In genomic region chr7:141340476-141340875, GRCm38 (mm10) we compare ENCODE assay signal across 12 mouse cellular contexts. TPM values are rescaled to one million over a fixed set of nuclear protein-coding genes. Genes with fewer than 3 reads are reported as not detected.
DNase-seq lines count a peak whose midpoint lies in the region; ATAC-seq and TF ChIP-seq lines count a peak whose summit lies in the region.
"Had no signal": no experiment of that assay in that cellular context is flagged by ENCODE, and none has a peak within 500 bp of the region (broad histone marks: within the 10 kb centered on the region; RNA-seq: fewer than 3 reads in every experiment).

No protein-coding gene starts in this region.

- no peaks in the 10 kb centered on the region for H3K36me3 ChIP-seq in E14TG2a.4 (ENCODE audit: insufficient read depth, low read length)
- H3K36me3 ChIP-seq in embryonic facial prominence, embryonic 13.5 days, result no peaks in the 10 kb centered on the region
- no peaks in the 10 kb centered on the region for H3K36me3 ChIP-seq in lung, embryonic 15.5 days

- peak; percentile 81 to 92 for DNase-seq in kidney, postnatal 36 days
- DNase-seq in c-Kit-positive CD71-positive TER-119-positive erythroid progenitor cells, embryonic 14.5 days (ENCODE audit: low spot score), result no peak
- no peak for DNase-seq in spleen, postnatal 36 days (ENCODE audit: low spot score in 2 of 2)
- DNase-seq: cerebellum, adult 2 months; gastrocnemius, postnatal 25 days had no signal

- H3K27me3 ChIP-seq in E14TG2a.4 (ENCODE audit: insufficient read depth, low read length), result peaks cover 63% of the 10 kb centered on the region
- H3K27me3 ChIP-seq in embryonic facial prominence, embryonic 13.5 days, result peaks cover 15% of the 10 kb centered on the region
- H3K27me3 ChIP-seq in lung, embryonic 15.5 days, result 0 out of 2 replicates have a peak, but pooled peaks cover 4% of the 10 kb centered on the region

- H3K4me2 ChIP-seq in embryonic facial prominence, embryonic 13.5 days, result no peak overlapping the region
- peak overlapping the region; percentile 61 for H3K4me2 ChIP-seq in lung, embryonic 15.5 days
- H3K4me2 ChIP-seq: forebrain, embryonic 13.5 days had no signal

- H3K4me1 ChIP-seq in E14TG2a.4 (replicated peaks; ENCODE audit: low read depth, low read length), result peaks cover 50% of the 10 kb centered on the region
- H3K4me1 ChIP-seq in embryonic facial prominence, embryonic 13.5 days, result peaks cover 19% of the 10 kb centered on the region
- H3K4me1 ChIP-seq in lung, embryonic 15.5 days, result peaks cover 25% of the 10 kb centered on the region

- peak overlapping the region; percentile 77 for H3K4me3 ChIP-seq in E14TG2a.4 (replicated peaks; ENCODE audit: low read length)
- H3K4me3 ChIP-seq in embryonic facial prominence, embryonic 13.5 days, result no peak overlapping the region
- peak overlapping the region; percentile 36; the same call in 1 of the 2 replicates for H3K4me3 ChIP-seq in lung, embryonic 15.5 days
- H3K4me3 ChIP-seq: forebrain, embryonic 13.5 days had no signal

- no peak overlapping the region for H3K27ac ChIP-seq in embryonic facial prominence, embryonic 13.5 days
- H3K27ac ChIP-seq in lung, embryonic 15.5 days, result peak overlapping the region; percentile 81
- H3K27ac ChIP-seq: forebrain, embryonic 13.5 days had no signal

- no peaks in the 10 kb centered on the region for H3K9me3 ChIP-seq in E14TG2a.4 (ENCODE audit: low read length)
- H3K9me3 ChIP-seq in embryonic facial prominence, embryonic 13.5 days, result no peaks in the 10 kb centered on the region
- H3K9me3 ChIP-seq in lung, embryonic 15.5 days, result no peaks in the 10 kb centered on the region
- H3K9me3 ChIP-seq: forebrain, embryonic 13.5 days had no signal

- no peak for TF ChIP-seq CTCF in E14TG2a.4 (conservative IDR thresholded peaks at IDR 0.05; ENCODE audit: low read length)

- 74% methylated on average over 6 of the region's 6 CpGs for WGBS in embryonic facial prominence, embryonic 13.5 days
- 59% methylated on average over 6 of the region's 6 CpGs for WGBS in lung, embryonic 15.5 days

- no peak for ATAC-seq in embryonic facial prominence, embryonic 13.5 days (ENCODE audit: insufficient number of reproducible peaks, insufficient read depth, low FRiP score, low TSS enrichment, low read depth)
- peak; percentile 41 for ATAC-seq in lung, embryonic 15.5 days (ENCODE audit: borderline replicate concordance, extremely low read depth, low FRiP score, low TSS enrichment)
- ATAC-seq in megakaryocyte-erythroid progenitor cell, adult 5-6 weeks (replicated peaks; ENCODE audit: low FRiP score, low TSS enrichment, poor library complexity, severe bottlenecking), result no peak
- ATAC-seq in CD4-positive, CD25-positive, alpha-beta regulatory T cell, adult 4 months, result no peak
- ATAC-seq: forebrain, embryonic 13.5 days had no signal

- 0 out of 2 replicates have a peak overlapping the region, but pooled peaks have one; percentile 8 for H3K9ac ChIP-seq in embryonic facial prominence, embryonic 13.5 days
- no peak overlapping the region for H3K9ac ChIP-seq in lung, embryonic 15.5 days
- H3K9ac ChIP-seq: forebrain, embryonic 13.5 days had no signal

RNA-seq across cellular contexts. Expression of gene Eps8l2, which starts 1.8 kb away (rescaled TPM):
- 12.1 and 13.1 TPM in 2 replicates for polyA plus RNA-seq in embryonic facial prominence, embryonic 13.5 days (2015; fragmentation: Nextera tagmentation; extraction: Ambion mirVana)
- 29.1 and 29.8 TPM in 2 replicates for polyA plus RNA-seq in lung, embryonic 15.5 days (2015; fragmentation: Nextera tagmentation; extraction: Ambion mirVana)
- 2.0 TPM in 1 of 2 replicates, not detected in the other for total RNA-seq in megakaryocyte-erythroid progenitor cell, adult 5-6 weeks (2014; fragmentation: Nextera tagmentation)
- not detected in 2 replicates for total RNA-seq in megakaryocyte-erythroid progenitor cell, adult 5-6 weeks (2017)
- polyA plus RNA-seq in CD4-positive, CD25-positive, alpha-beta regulatory T cell, adult 4 months (2017; shearing (Covaris generic)), result not detected

RNA-seq across cellular contexts. Expression of gene Tmem80, which starts 12.9 kb away (rescaled TPM):
- 57.7 and 58.0 TPM in 2 replicates for polyA plus RNA-seq in embryonic facial prominence, embryonic 13.5 days (2015; fragmentation: Nextera tagmentation; extraction: Ambion mirVana)
- polyA plus RNA-seq in lung, embryonic 15.5 days (2015; fragmentation: Nextera tagmentation; extraction: Ambion mirVana), result 42.3 and 45.8 TPM in 2 replicates
- total RNA-seq in megakaryocyte-erythroid progenitor cell, adult 5-6 weeks (2014; fragmentation: Nextera tagmentation), result 23.0 and 39.1 TPM in 2 replicates
- 9.7 and 17.4 TPM in 2 replicates for total RNA-seq in megakaryocyte-erythroid progenitor cell, adult 5-6 weeks (2017)
- polyA plus RNA-seq in CD4-positive, CD25-positive, alpha-beta regulatory T cell, adult 4 months (2017; shearing (Covaris generic)), result 10 to 100 TPM; 28.5 to 52.5 TPM

RNA-seq across cellular contexts. Expression of gene Deaf1, which starts 13.0 kb away (rescaled TPM):
- polyA plus RNA-seq in embryonic facial prominence, embryonic 13.5 days (2015; fragmentation: Nextera tagmentation; extraction: Ambion mirVana), result 81.1 and 83.3 TPM in 2 replicates
- polyA plus RNA-seq in lung, embryonic 15.5 days (2015; fragmentation: Nextera tagmentation; extraction: Ambion mirVana), result 56.0 and 56.2 TPM in 2 replicates
- total RNA-seq in megakaryocyte-erythroid progenitor cell, adult 5-6 weeks (2014; fragmentation: Nextera tagmentation), result 54.5 and 74.1 TPM in 2 replicates
- 11.0 and 32.1 TPM in 2 replicates for total RNA-seq in megakaryocyte-erythroid progenitor cell, adult 5-6 weeks (2017)
- 10 to 100 TPM; 24.5 to 29.1 TPM for polyA plus RNA-seq in CD4-positive, CD25-positive, alpha-beta regulatory T cell, adult 4 months (2017; shearing (Covaris generic))

RNA-seq across cellular contexts. Expression of gene Drd4, which starts 48.7 kb away (rescaled TPM):
- polyA plus RNA-seq in embryonic facial prominence, embryonic 13.5 days (2015; fragmentation: Nextera tagmentation; extraction: Ambion mirVana), result 1.3 and 1.7 TPM in 2 replicates
- 0.49 and 0.57 TPM in 2 replicates for polyA plus RNA-seq in lung, embryonic 15.5 days (2015; fragmentation: Nextera tagmentation; extraction: Ambion mirVana)
- total RNA-seq in megakaryocyte-erythroid progenitor cell, adult 5-6 weeks (2014; fragmentation: Nextera tagmentation), result not detected in 2 replicates
- total RNA-seq in megakaryocyte-erythroid progenitor cell, adult 5-6 weeks (2017), result not detected in 2 replicates
- polyA plus RNA-seq in CD4-positive, CD25-positive, alpha-beta regulatory T cell, adult 4 months (2017; shearing (Covaris generic)), result not detected
- total RNA-seq: CH12.LX had no signal

RNA-seq across cellular contexts. Expression of gene Taldo1, which starts 51.5 kb away (rescaled TPM):
- 268 and 277 TPM in 2 replicates for polyA plus RNA-seq in embryonic facial prominence, embryonic 13.5 days (2015; fragmentation: Nextera tagmentation; extraction: Ambion mirVana)
- 281 and 293 TPM in 2 replicates for polyA plus RNA-seq in lung, embryonic 15.5 days (2015; fragmentation: Nextera tagmentation; extraction: Ambion mirVana)
- total RNA-seq in megakaryocyte-erythroid progenitor cell, adult 5-6 weeks (2014; fragmentation: Nextera tagmentation), result 327 and 353 TPM in 2 replicates
- 401 and 451 TPM in 2 replicates for total RNA-seq in megakaryocyte-erythroid progenitor cell, adult 5-6 weeks (2017)
- 100 to 1,000 TPM; 309 to 337 TPM for polyA plus RNA-seq in CD4-positive, CD25-positive, alpha-beta regulatory T cell, adult 4 months (2017; shearing (Covaris generic))

Comparison
In these comparisons a context has a peak if more than half of its experiments do, and no peak if none do; other contexts are left out.
1. DNase-seq: peak in kidney, postnatal 36 days (2 of 2); none in c-Kit-positive CD71-positive TER-119-positive erythroid progenitor cells, embryonic 14.5 days (single experiment) and spleen, postnatal 36 days (0 of 2).
2. RNA of gene Eps8l2, which starts 1.8 kb away (polyA plus RNA-seq): 29.1 to 29.8 TPM in lung, embryonic 15.5 days and 12.1 to 13.1 TPM in embryonic facial prominence, embryonic 13.5 days; not detected in CD4-positive, CD25-positive, alpha-beta regulatory T cell, adult 4 months; every median in the first group is over 10 times any median in the second.